Mouse (Mus musculus): ENCODE measurements around the gene Siah2. TPM values are rescaled to one million over a fixed set of nuclear protein-coding genes. Genes with fewer than 3 reads are reported as not detected.

Siah2 gene
- polyA plus RNA-seq, 1 experiment from 2014 or later = 4.1 TPM

DNA sequence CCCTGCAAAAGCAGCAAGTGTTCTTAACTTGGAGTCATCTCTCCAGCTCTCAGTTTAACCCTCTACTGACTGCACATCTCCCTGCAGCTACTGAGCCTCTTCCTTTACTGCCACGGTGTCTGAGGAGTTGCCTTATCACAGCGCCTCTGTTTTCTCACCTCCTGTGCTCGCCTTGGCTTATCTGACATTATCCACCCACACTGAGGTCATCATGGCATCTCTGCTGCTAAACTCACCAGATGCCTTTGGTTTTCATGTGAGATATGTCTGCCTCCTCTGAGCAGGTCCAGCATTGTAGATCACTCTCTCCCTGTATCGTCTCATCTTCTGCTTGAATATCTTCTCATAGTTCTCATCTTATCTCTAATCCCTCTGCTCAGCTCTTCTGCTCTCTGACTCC, 41.9 kb downstream of the Siah2 start:
- ATAC-seq (no peak), DNase-seq (ENCODE audit: low spot score) (no peak)
- H3K27me3 ChIP-seq (replicated peaks; ENCODE audit: insufficient read depth, low read length) = no peaks in the 10 kb centered on the region
- no peaks in the 10 kb centered on the region for H3K4me1 ChIP-seq (ENCODE audit: insufficient read depth, low read depth, low read length)
- H3K36me3 ChIP-seq (ENCODE audit: insufficient read depth, low read length) = no peaks in the 10 kb centered on the region
- 53% methylated on average over 4 of the region's 4 CpGs for WGBS
- H3K27ac ChIP-seq (ENCODE audit: low read length) = no peak overlapping the region
- H3K4me2 ChIP-seq (replicated peaks; ENCODE audit: low read depth, low read length) = no peak overlapping the region
- no peak for TF ChIP-seq CTCF (IDR thresholded peaks at IDR 0.05)
- no peak for TF ChIP-seq EP300 (IDR thresholded peaks at IDR 0.05)
- H3K9me3 ChIP-seq (ENCODE audit: low read length) = no peaks in the 10 kb centered on the region
- no peak overlapping the region for H3K9ac ChIP-seq (replicated peaks; ENCODE audit: low read depth)
- H3K4me3 ChIP-seq (ENCODE audit: low read depth, low read length) = no peak overlapping the region

DNA sequence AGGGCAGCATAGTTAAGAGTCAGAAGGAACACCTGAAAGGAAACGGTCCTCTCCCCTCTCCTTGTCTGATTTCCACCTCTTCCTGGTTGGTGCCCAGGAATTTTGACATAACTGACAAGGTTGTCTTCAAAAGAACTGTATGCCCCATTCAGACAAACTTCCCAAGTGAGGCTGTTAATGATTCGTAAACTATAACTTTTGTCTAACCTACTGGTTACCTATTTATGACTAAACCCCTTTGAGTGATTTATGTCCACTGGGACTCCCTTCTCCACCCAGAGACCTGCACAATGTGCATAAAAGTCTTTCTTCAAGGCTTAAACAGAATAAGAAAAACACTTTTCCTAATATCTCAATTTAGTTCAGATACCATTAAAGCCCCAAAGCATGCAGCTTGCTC, 45.0 kb downstream of the Siah2 start:
- Histone ChIP-seq H3K4me2 (replicated peaks; ENCODE audit: low read depth, low read length) (no peak overlapping the region), H3K27me3 (replicated peaks; ENCODE audit: insufficient read depth, low read length) (no peaks in the 10 kb centered on the region), H3K4me1 (ENCODE audit: insufficient read depth, low read depth, low read length) (no peaks in the 10 kb centered on the region), H3K36me3 (ENCODE audit: insufficient read depth, low read length) (no peaks in the 10 kb centered on the region), H3K27ac (ENCODE audit: low read length) (no peak overlapping the region), H3K4me3 (ENCODE audit: low read depth, low read length) (no peak overlapping the region), H3K9me3 (ENCODE audit: low read length) (no peaks in the 10 kb centered on the region), H3K9ac (replicated peaks; ENCODE audit: low read depth) (no peak overlapping the region)
- DNase-seq (ENCODE audit: low spot score) = no peak
- TF ChIP-seq CTCF (IDR thresholded peaks at IDR 0.05) (no peak), EP300 (IDR thresholded peaks at IDR 0.05) (no peak)
- 65% methylated on average over 2 of the region's 2 CpGs for WGBS
- no peak for ATAC-seq

DNA sequence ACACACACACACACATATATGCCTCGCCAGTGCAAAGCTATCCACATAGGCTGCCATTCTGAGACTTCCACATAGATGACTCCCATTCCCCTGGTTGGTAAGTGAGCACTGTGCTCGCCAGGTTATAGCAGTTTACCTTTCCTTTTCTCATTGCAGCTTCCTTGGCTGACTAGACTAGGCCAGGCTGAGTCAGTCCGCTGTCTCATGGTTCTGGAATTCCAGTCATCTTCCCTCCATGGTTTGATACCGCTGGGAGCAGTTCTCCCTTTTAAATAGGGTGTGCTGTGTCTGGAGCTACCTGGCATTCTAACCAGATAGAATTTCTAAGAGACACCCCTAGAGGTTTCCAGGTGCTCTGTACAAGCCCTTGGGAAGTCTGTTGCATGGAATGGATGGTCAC, 46.0 kb downstream of the Siah2 start:
- ATAC-seq (no peak), DNase-seq (ENCODE audit: low spot score) (no peak)
- no peaks in the 10 kb centered on the region for H3K27me3 ChIP-seq (replicated peaks; ENCODE audit: insufficient read depth, low read length)
- H3K9me3 ChIP-seq (ENCODE audit: low read length) = no peaks in the 10 kb centered on the region
- H3K36me3 ChIP-seq (ENCODE audit: insufficient read depth, low read length) = no peaks in the 10 kb centered on the region
- H3K4me2 ChIP-seq (replicated peaks; ENCODE audit: low read depth, low read length) = no peak overlapping the region
- no peak overlapping the region for H3K9ac ChIP-seq (replicated peaks; ENCODE audit: low read depth)
- no peaks in the 10 kb centered on the region for H3K4me1 ChIP-seq (ENCODE audit: insufficient read depth, low read depth, low read length)
- no peak overlapping the region for H3K4me3 ChIP-seq (ENCODE audit: low read depth, low read length)
- TF ChIP-seq CTCF (IDR thresholded peaks at IDR 0.05) (no peak), EP300 (IDR thresholded peaks at IDR 0.05) (no peak)
- 71% methylated on average over 4 of the region's 4 CpGs for WGBS
- no peak overlapping the region for H3K27ac ChIP-seq (ENCODE audit: low read length)

DNA sequence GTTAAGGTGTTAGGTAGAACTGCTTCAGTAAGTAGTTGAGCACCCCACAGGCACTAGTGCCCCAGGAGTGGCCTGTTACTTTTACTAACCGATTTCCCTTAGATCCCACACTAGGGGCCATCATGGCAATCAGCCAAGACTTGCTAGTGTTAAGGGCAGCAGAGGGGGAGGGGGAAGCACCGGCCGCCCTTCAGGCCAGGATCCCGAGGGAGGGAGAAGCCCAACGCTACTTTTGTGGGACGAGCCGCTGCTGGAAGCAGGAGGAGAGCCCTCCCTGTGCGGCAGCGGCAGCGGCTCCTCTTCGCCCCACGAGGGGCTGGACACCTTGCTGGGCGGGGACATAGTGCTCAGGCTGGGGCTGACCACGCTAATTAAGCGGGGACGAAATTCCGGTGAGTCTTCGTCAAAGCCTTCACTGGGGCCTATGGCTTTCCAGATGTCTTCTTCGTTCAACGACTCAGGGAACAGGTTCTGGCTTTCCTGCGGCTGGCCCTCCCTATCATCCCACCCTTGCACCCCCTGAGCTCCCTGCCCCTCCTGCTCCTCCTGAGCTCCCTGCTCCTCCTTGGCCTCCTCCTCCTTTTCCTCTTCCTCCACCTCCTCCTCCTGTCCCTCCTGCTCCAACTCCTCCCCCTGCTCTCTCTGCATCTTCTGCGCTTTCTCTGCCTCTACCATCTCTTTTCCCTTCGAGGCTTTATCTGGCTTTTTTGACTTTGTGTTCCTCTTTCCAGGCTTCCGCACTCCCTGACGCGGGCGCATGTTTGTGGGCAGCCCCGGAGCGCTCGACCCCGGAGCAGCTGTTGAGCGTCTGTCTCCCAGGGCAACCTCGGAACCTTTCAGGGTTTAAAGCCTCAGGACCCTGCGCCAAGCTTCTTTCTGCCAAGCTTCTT, 55.5 kb downstream of the Siah2 start, which contains the start of gene Erich6:
TSS of gene Erich6 (minus strand) at position 802 of the 890 bp plus-strand sequence.
- WGBS = under 1% methylated on average over 34 of the region's 34 CpGs
- Histone ChIP-seq H3K4me1 (ENCODE audit: insufficient read depth, low read depth, low read length) (no peaks in the 10 kb centered on the region), H3K9ac (replicated peaks; ENCODE audit: low read depth) (0 out of 2 replicates have a peak within 1 kb of the TSS, but pooled peaks have one; percentile 23)

DNA sequence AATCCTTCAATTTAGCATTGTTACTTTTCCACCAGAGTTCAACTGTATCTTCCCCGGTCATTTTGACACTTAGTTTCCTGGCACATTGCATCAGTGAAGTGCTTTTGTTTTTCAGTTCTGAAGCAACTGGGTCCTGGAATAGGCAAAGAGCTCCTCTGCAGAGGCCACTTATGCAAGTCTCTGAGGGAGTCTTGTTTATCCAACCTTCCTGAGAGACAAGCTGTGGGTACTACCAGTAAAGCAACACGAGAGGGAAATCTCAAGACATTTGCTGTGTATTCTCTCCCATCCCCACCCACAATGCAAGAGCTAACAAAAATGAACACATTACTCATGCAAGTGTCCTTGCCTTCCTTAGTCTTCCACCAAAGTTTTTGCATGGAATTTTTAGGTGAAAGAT, 60.5 kb downstream of the Siah2 start:
- H3K9ac ChIP-seq (replicated peaks; ENCODE audit: low read depth) = no peak overlapping the region
- H3K9me3 ChIP-seq (ENCODE audit: low read length) = no peaks in the 10 kb centered on the region
- no peaks in the 10 kb centered on the region for H3K36me3 ChIP-seq (ENCODE audit: insufficient read depth, low read length)
- 64% methylated on average over 2 of the region's 2 CpGs for WGBS
- DNase-seq (ENCODE audit: low spot score) (no peak), ATAC-seq (no peak)
- no peak overlapping the region for H3K4me2 ChIP-seq (replicated peaks; ENCODE audit: low read depth, low read length)
- no peak overlapping the region for H3K27ac ChIP-seq (ENCODE audit: low read length)
- H3K4me3 ChIP-seq (ENCODE audit: low read depth, low read length) = no peak overlapping the region
- H3K4me1 ChIP-seq (ENCODE audit: insufficient read depth, low read depth, low read length) = no peaks in the 10 kb centered on the region
- TF ChIP-seq EP300 (IDR thresholded peaks at IDR 0.05) (no peak), CTCF (IDR thresholded peaks at IDR 0.05) (no peak)
- no peaks in the 10 kb centered on the region for H3K27me3 ChIP-seq (replicated peaks; ENCODE audit: insufficient read depth, low read length)

More for the DNA sequence above, 55.5 kb downstream of the Siah2 start, which contains the start of gene Erich6:
- no peak within 1 kb of the TSS for H3K27ac ChIP-seq (ENCODE audit: low read length)
- ATAC-seq (peak; percentile 70), DNase-seq (ENCODE audit: low spot score) (peak; percentile 21)
- no peaks in the 10 kb centered on the region for H3K9me3 ChIP-seq (ENCODE audit: low read length)
- peak within 1 kb of the TSS; percentile 41 for H3K4me3 ChIP-seq (ENCODE audit: low read depth, low read length)
- H3K4me2 ChIP-seq (replicated peaks; ENCODE audit: low read depth, low read length) = peak within 1 kb of the TSS; percentile 89
- no peaks in the 10 kb centered on the region for H3K36me3 ChIP-seq (ENCODE audit: insufficient read depth, low read length)
- no peaks in the 10 kb centered on the region for H3K27me3 ChIP-seq (replicated peaks; ENCODE audit: insufficient read depth, low read length)
- TF ChIP-seq CTCF (IDR thresholded peaks at IDR 0.05) (no peak), EP300 (IDR thresholded peaks at IDR 0.05) (no peak)

DNA sequence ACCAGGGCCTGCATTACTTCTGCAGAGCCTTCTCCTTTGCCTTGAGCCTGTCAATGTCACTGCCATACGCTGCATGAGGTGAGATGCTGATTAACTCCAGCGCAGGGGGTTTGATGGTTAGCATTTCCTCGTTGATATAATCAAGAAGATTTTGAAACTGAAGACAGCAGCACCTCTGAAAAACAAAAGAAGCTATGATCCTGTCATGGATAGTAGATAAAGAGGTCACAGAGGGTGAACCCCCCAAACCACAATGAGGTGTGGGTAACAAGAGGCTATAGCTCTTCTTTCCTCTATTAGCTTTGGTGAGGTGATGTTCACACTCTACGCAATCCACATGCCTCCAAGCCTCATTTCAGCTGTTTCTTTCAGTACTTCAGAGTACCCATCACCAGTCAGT, 67.2 kb downstream of the Siah2 start:
- WGBS = 69% methylated on average over 4 of the region's 4 CpGs
- no peak overlapping the region for H3K9ac ChIP-seq (replicated peaks; ENCODE audit: low read depth)

More for the DNA sequence above, 67.2 kb downstream of the Siah2 start:
- no peak overlapping the region for H3K27ac ChIP-seq (ENCODE audit: low read length)
- no peak for TF ChIP-seq CTCF (IDR thresholded peaks at IDR 0.05)
- H3K4me1 ChIP-seq (ENCODE audit: insufficient read depth, low read depth, low read length) = no peaks in the 10 kb centered on the region
- no peak overlapping the region for H3K4me3 ChIP-seq (ENCODE audit: low read depth, low read length)
- H3K9me3 ChIP-seq (ENCODE audit: low read length) = no peaks in the 10 kb centered on the region
- no peaks in the 10 kb centered on the region for H3K27me3 ChIP-seq (replicated peaks; ENCODE audit: insufficient read depth, low read length)
- no peak for ATAC-seq
- DNase-seq (ENCODE audit: low spot score) = no peak
- H3K36me3 ChIP-seq (ENCODE audit: insufficient read depth, low read length) = no peaks in the 10 kb centered on the region
- no peak overlapping the region for H3K4me2 ChIP-seq (replicated peaks; ENCODE audit: low read depth, low read length)

Other genes with a start within 250 kb of the Siah2 start
- gene Eif2a, start 166.6 kb downstream of the Siah2 start, polyA plus RNA-seq (2015; fragmentation: Nextera tagmentation; extraction: Ambion mirVana) = 25.7 and 28.7 TPM in 2 replicates
- gene Serp1, start 166.5 kb downstream of the Siah2 start, polyA plus RNA-seq (2015; fragmentation: Nextera tagmentation; extraction: Ambion mirVana) = 117 and 126 TPM in 2 replicates
- gene Selenot, start 115.8 kb downstream of the Siah2 start, polyA plus RNA-seq (2015; fragmentation: Nextera tagmentation; extraction: Ambion mirVana) = 15.1 and 18.9 TPM in 2 replicates
- gene Erich6, start 55.2 kb downstream of the Siah2 start, polyA plus RNA-seq (2015; fragmentation: Nextera tagmentation; extraction: Ambion mirVana) = 0.06 TPM in 1 of 2 replicates, not detected in the other
- not detected in 2 replicates for gene Mindy4b-ps, start 129.9 kb upstream of the Siah2 start, polyA plus RNA-seq (2015; fragmentation: Nextera tagmentation; extraction: Ambion mirVana)
- gene Clrn1, start 192.9 kb upstream of the Siah2 start, polyA plus RNA-seq (2015; fragmentation: Nextera tagmentation; extraction: Ambion mirVana) = not detected in 2 replicates

Measured in lung, postnatal 0 days (tissue).